Mouse (Mus musculus): ENCODE results near the gene Glis3.

GRCm38 (mm10) chr19:28247345-28247744, 432.5 kb downstream of the Glis3 start:
- TF ChIP-seq CTCF (IDR thresholded peaks at IDR 0.05; ENCODE audit: insufficient read depth, low read length) (no peak), POLR2A (IDR thresholded peaks at IDR 0.05; ENCODE audit: borderline replicate concordance, extremely low read depth, low read depth, low read length) (no peak)

Measured in lung, adult 2 months (tissue).